Mouse (Mus musculus) heart, embryonic 11.5 days (tissue): ENCODE results near the gene Med6. TPM values are rescaled to one million over a fixed set of nuclear protein-coding genes. Genes with fewer than 3 reads are reported as not detected.
"Not testable (repeated sequence)": the region's sequence is repeated elsewhere in the genome, so short reads cannot be mapped to it uniquely, and the experiment has no call there.

ENCODE experiments used
- ATAC-seq: fragments of 200-750 bp; cut with Nextera tagmentation; replicated peaks from 2 replicates; pipeline ENCODE4 v1.8.0; 2017; ENCODE audit warnings: moderate library complexity; ENCODE audit not compliant: insufficient number of reproducible peaks, low FRiP score, low TSS enrichment
- H3K27ac ChIP-seq: fragments of 300-500 bp; sonication (generic); 2 replicates; pipeline ENCODE4 v1.5.1; 2014; ENCODE audit warnings: mild to moderate bottlenecking, low read depth, low read length
- H3K27me3 ChIP-seq: fragments of 300-500 bp; sonication (generic); 2 replicates; pipeline ENCODE4 v1.6.1; 2014; ENCODE audit warnings: mild to moderate bottlenecking, low read length, mixed read lengths; ENCODE audit not compliant: control insufficient read depth, insufficient read depth
- H3K36me3 ChIP-seq: fragments of 300-500 bp; sonication (generic); 2 replicates; pipeline ENCODE4 v1.6.1; 2014; ENCODE audit warnings: mild to moderate bottlenecking, low read length, moderate library complexity, mixed read lengths; ENCODE audit not compliant: control insufficient read depth, insufficient read depth
- H3K4me1 ChIP-seq: fragments of 300-500 bp; sonication (generic); 2 replicates; pipeline ENCODE4 v1.6.1; 2014; ENCODE audit warnings: low read length; ENCODE audit not compliant: control insufficient read depth, insufficient read depth
- H3K4me2 ChIP-seq: fragments of 300-500 bp; sonication (generic); 2 replicates; pipeline ENCODE4 v1.6.1; 2014; ENCODE audit warnings: mild to moderate bottlenecking, moderate library complexity
- H3K4me3 ChIP-seq: fragments of 300-500 bp; sonication (generic); 2 replicates; pipeline ENCODE4 v1.5.1; 2014; ENCODE audit warnings: low read depth, low read length
- H3K9ac ChIP-seq: fragments of 300-500 bp; sonication (generic); 2 replicates; pipeline ENCODE4 v1.6.1; 2014; ENCODE audit warnings: mild to moderate bottlenecking, low read depth, low read length, moderate library complexity
- H3K9me3 ChIP-seq: fragments of 300-500 bp; sonication (generic); replicated peaks from 2 replicates; pipeline ENCODE4 v1.6.1; 2016; ENCODE audit warnings: low read length; ENCODE audit not compliant: control insufficient read depth
- WGBS: fragments of 180-500 bp; shearing (Covaris S2); extraction: QIAGEN DNeasy Blood & Tissue Kit; methylation state at CpG from one replicate; pipeline ENCODE4 v1.1.7; 2014; ENCODE audit not compliant: insufficient replicate concordance; 5-methylcytosine and 5-hydroxymethylcytosine counted together
- polyA plus RNA-seq: library from polyadenylated mRNA; unstranded; fragments of >200 nt; fragmentation: Nextera tagmentation; extraction: Ambion mirVana; gene quantifications from 2 replicates; pipeline ENCODE4 v1.2.1, GENCODE M21; 2014

The Med6 gene
- polyA plus RNA-seq, 1 experiment from 2014 or later, result 70.7 TPM

- H3K27me3 ChIP-seq, H3K4me3 ChIP-seq, H3K9ac ChIP-seq, H3K27ac ChIP-seq, H3K9me3 ChIP-seq, H3K36me3 ChIP-seq, H3K4me2 ChIP-seq, H3K4me1 ChIP-seq, ATAC-seq: not testable (repeated sequence)
- WGBS, result 82% methylated on average over 5 of the region's 8 CpGs
Observed at GRCm38 (mm10) chr12:81530587-81530986, 64.2 kb downstream of the Med6 start.

Other genes starting within 250 kb of the Med6 start
- 0.15 and 0.36 TPM in 2 replicates for gene Gm4787, start 215.5 kb downstream of the Med6 start, polyA plus RNA-seq
- gene Adam4, start 173.1 kb downstream of the Med6 start, polyA plus RNA-seq, result 0.66 and 0.96 TPM in 2 replicates
- gene Cox16, start 109.9 kb downstream of the Med6 start, polyA plus RNA-seq, result 93.4 and 109 TPM in 2 replicates
- 32.9 and 36.3 TPM in 2 replicates for gene Gm20498, start 62.1 kb downstream of the Med6 start, polyA plus RNA-seq
- gene Synj2bp, start 62.1 kb downstream of the Med6 start, polyA plus RNA-seq, result 35.0 and 40.0 TPM in 2 replicates
- 0.27 and 0.31 TPM in 2 replicates for gene Adam21, start 26.5 kb downstream of the Med6 start, polyA plus RNA-seq
- gene Ttc9, start 36.2 kb upstream of the Med6 start, polyA plus RNA-seq, result 0.77 and 1.2 TPM in 2 replicates
- gene Map3k9, start 186.2 kb upstream of the Med6 start, polyA plus RNA-seq, result 0.04 and 0.52 TPM in 2 replicates